Mouse (Mus musculus): ENCODE results near the gene Nav2. TPM values are rescaled to one million over a fixed set of nuclear protein-coding genes. Genes with fewer than 3 reads are reported as not detected.

Nav2 gene
- total and polyA plus RNA-seq, 3 experiments = under 0.01 TPM; not detected in 2

DNA sequence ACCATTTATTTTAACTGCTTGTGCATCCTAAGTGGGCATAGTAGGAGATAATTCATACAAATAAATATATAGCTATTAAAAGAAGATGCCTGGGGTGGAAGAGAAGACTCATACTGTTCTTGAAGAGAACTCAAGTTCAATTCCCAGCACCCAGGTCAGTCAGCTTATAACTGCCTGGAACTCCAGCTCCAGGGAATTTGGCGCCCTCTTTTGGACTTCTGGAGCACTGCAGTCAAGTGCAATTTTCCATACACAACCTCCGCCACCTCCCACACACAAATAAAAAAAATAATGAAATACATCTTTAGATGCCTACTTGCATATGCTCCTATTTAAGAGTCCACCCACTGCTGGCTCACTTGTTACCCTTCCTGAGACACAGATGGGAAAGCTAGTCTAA is 416.1 kb downstream of the Nav2 start:
- TF ChIP-seq SMC3 (IDR thresholded peaks at IDR 0.05; ENCODE audit: low read depth, low read length) (no peak), CTCF (conservative IDR thresholded peaks at IDR 0.05 in 1 of 2, IDR thresholded peaks at IDR 0.05 in 1 of 2; ENCODE audit: low read depth in 2 of 2, low read length in 2 of 2) (peak; percentile 24 to 27; a peak in 1 of 4 replicates)
- H3K36me3 ChIP-seq (replicated peaks in 1 of 2; ENCODE audit: control insufficient read depth in 1 of 2, insufficient read depth in 1 of 2, low read length in 1 of 2) = no peaks in the 10 kb centered on the region
- no peak overlapping the region for H3K4me2 ChIP-seq (ENCODE audit: insufficient read depth, low read depth, poor library complexity, severe bottlenecking)
- no peak overlapping the region for H3K9ac ChIP-seq (ENCODE audit: insufficient read depth, low read depth)
- H3K27me3 ChIP-seq (replicated peaks) = peaks cover 55% of the 10 kb centered on the region
- in situ Hi-C loops (cut with MboI; ENCODE audit: low pct_ligation_motif_present, low pct_unique_long_range_greater_than_20kb, low sequenced_read_pairs) = no loop called here
- no peaks in the 10 kb centered on the region for H3K79me2 ChIP-seq (replicated peaks; ENCODE audit: control insufficient read depth, extremely low read depth, insufficient read depth, poor library complexity, severe bottlenecking)
- no peak overlapping the region for H3K27ac ChIP-seq (ENCODE audit: insufficient read depth, low read depth)
- no peaks in the 10 kb centered on the region for H3K4me1 ChIP-seq (ENCODE audit: control insufficient read depth in 1 of 2, insufficient read depth in 2 of 2)
- no peak overlapping the region for H3K4me3 ChIP-seq (replicated peaks in 1 of 3; ENCODE audit: low read depth in 2 of 3, low read length in 2 of 3, poor library complexity in 1 of 3)
- dilution Hi-C loops (cut with MboI; ENCODE audit: extremely low pct_ligation_motif_present, extremely low pct_unique_long_range_greater_than_20kb, low sequenced_read_pairs) = no loop called here
- DNase-seq (ENCODE audit: extremely low read depth) = no peak
- H3K9me3 ChIP-seq (replicated peaks; ENCODE audit: low read length) = no peaks in the 10 kb centered on the region

DNA sequence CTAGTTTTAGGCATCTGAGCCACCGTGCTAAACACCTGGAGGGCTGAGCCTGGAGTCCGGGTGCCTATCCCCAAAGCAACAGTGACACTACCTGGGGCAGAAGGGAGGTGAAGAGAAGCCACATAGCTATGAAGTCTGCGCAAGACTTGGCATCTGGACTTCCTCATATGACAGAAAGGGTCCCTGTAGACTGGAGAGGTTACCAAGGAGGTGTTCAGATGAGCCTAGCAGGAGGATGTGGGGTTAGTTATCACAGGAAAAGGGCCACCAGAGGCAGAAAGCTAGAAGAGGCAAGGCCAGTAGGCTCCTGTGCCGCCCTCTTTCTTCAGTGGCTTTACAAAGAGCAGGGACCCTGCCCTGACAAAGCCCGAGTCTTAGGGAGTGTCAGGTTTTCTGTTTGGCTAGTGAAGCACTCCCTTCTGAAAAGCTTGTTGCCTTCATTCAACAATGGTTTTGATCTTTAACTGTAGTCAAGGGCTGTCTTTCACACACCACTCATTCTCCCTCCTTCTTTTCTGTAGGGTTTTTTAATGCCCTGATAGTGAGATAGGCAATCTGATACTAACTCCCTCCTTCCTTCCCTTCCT is 417.7 kb downstream of the Nav2 start:
- Histone ChIP-seq H3K27me3 (replicated peaks) (peaks cover 65% of the 10 kb centered on the region), H3K9ac (ENCODE audit: insufficient read depth, low read depth) (no peak overlapping the region), H3K27ac (ENCODE audit: insufficient read depth, low read depth) (no peak overlapping the region), H3K4me1 (ENCODE audit: control insufficient read depth in 1 of 2, insufficient read depth in 2 of 2) (no peaks in the 10 kb centered on the region), H3K9me3 (replicated peaks; ENCODE audit: low read length) (no peaks in the 10 kb centered on the region), H3K4me3 (replicated peaks in 1 of 3; ENCODE audit: low read depth in 2 of 3, low read length in 2 of 3, poor library complexity in 1 of 3) (no peak overlapping the region), H3K36me3 (replicated peaks in 1 of 2; ENCODE audit: control insufficient read depth in 1 of 2, insufficient read depth in 1 of 2, low read length in 1 of 2) (no peaks in the 10 kb centered on the region), H3K4me2 (ENCODE audit: insufficient read depth, low read depth, poor library complexity, severe bottlenecking) (no peak overlapping the region), H3K79me2 (replicated peaks; ENCODE audit: control insufficient read depth, extremely low read depth, insufficient read depth, poor library complexity, severe bottlenecking) (no peaks in the 10 kb centered on the region)
- in situ Hi-C loops (cut with MboI; ENCODE audit: low pct_ligation_motif_present, low pct_unique_long_range_greater_than_20kb, low sequenced_read_pairs) (no loop called here), dilution Hi-C loops (cut with MboI; ENCODE audit: extremely low pct_ligation_motif_present, extremely low pct_unique_long_range_greater_than_20kb, low sequenced_read_pairs) (no loop called here)
- DNase-seq (ENCODE audit: extremely low read depth) = no peak
- no peak for TF ChIP-seq SMC3 (IDR thresholded peaks at IDR 0.05; ENCODE audit: low read depth, low read length)
- TF ChIP-seq ZNF384 (IDR thresholded peaks at IDR 0.05; ENCODE audit: low read depth, low read length) = no peak
- no peak for TF ChIP-seq SIN3A (IDR thresholded peaks at IDR 0.05; ENCODE audit: low read length)
- TF ChIP-seq CTCF (conservative IDR thresholded peaks at IDR 0.05 in 1 of 2, IDR thresholded peaks at IDR 0.05 in 1 of 2; ENCODE audit: low read depth in 2 of 2, low read length in 2 of 2) = no peak

DNA sequence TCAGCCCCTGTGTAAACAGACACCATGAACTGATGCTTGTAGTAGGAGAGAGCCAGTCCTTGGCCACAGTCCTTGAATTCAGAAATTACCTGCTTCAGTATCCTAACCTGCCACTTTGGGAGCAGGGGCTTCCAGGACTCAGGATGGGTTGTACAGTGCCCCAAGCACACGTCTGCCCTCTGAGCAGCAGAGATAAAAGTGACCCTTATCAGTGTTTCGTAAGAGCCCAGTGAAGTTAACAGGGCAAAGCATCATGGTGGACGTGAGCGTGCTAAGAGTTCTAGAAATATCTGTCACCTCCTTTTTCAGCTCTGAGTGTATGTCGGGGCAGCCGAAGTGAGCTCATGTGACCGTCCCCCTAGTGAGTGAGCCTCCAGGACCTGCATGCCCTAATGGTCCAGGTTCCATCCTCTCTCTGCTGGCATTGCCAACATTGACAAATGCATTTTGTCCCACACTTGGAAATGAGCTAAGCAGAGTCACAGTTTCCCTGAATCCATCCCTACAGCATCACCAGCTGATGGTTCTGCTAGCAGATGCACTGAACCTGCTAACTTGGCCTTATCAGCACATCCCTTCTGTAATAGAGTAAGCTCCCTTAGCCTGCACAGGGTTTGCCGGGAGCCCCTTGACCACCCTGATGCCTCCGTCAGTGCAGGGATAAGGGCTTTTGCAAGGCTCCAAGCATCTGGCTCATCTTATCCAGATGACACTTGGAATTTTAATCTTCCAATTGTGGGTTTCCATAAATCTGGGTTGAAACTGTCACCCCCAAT is 418.6 kb downstream of the Nav2 start:
- Histone ChIP-seq H3K9me3 (replicated peaks; ENCODE audit: low read length) (no peaks in the 10 kb centered on the region), H3K4me1 (ENCODE audit: control insufficient read depth in 1 of 2, insufficient read depth in 2 of 2) (no peaks in the 10 kb centered on the region), H3K9ac (ENCODE audit: insufficient read depth, low read depth) (no peak overlapping the region), H3K79me2 (replicated peaks; ENCODE audit: control insufficient read depth, extremely low read depth, insufficient read depth, poor library complexity, severe bottlenecking) (no peaks in the 10 kb centered on the region), H3K27ac (ENCODE audit: insufficient read depth, low read depth) (no peak overlapping the region), H3K4me3 (replicated peaks in 1 of 3; ENCODE audit: low read depth in 2 of 3, low read length in 2 of 3, poor library complexity in 1 of 3) (no peak overlapping the region), H3K27me3 (replicated peaks) (peaks cover 69% of the 10 kb centered on the region), H3K36me3 (replicated peaks in 1 of 2; ENCODE audit: control insufficient read depth in 1 of 2, insufficient read depth in 1 of 2, low read length in 1 of 2) (no peaks in the 10 kb centered on the region), H3K4me2 (ENCODE audit: insufficient read depth, low read depth, poor library complexity, severe bottlenecking) (no peak overlapping the region)
- TF ChIP-seq ETS1 (conservative IDR thresholded peaks at IDR 0.05; ENCODE audit: low read depth, low read length) (no peak), NELFE (IDR thresholded peaks at IDR 0.05; ENCODE audit: low read depth, low read length) (no peak), CHD1 (IDR thresholded peaks at IDR 0.05; ENCODE audit: low read depth, low read length) (no peak), MAZ (IDR thresholded peaks at IDR 0.05; ENCODE audit: low read depth, low read length) (no peak), ELF1 (IDR thresholded peaks at IDR 0.05; ENCODE audit: low read depth, low read length) (no peak), JUN (IDR thresholded peaks at IDR 0.05; ENCODE audit: insufficient read depth, low read depth, low read length) (no peak), ZC3H11A (IDR thresholded peaks at IDR 0.05; ENCODE audit: low read depth, low read length) (no peak), SMC3 (IDR thresholded peaks at IDR 0.05; ENCODE audit: low read depth, low read length) (no peak), EP300 (IDR thresholded peaks at IDR 0.05; ENCODE audit: low read length) (no peak), SIN3A (IDR thresholded peaks at IDR 0.05; ENCODE audit: low read length) (no peak), USF1 (IDR thresholded peaks at IDR 0.05; ENCODE audit: low read depth, low read length) (no peak), MXI1 (IDR thresholded peaks at IDR 0.05; ENCODE audit: low read depth, low read length) (no peak)
- no peak for DNase-seq (ENCODE audit: extremely low read depth)
- dilution Hi-C loops (cut with MboI; ENCODE audit: extremely low pct_ligation_motif_present, extremely low pct_unique_long_range_greater_than_20kb, low sequenced_read_pairs) (no loop called here), in situ Hi-C loops (cut with MboI; ENCODE audit: low pct_ligation_motif_present, low pct_unique_long_range_greater_than_20kb, low sequenced_read_pairs) (no loop called here)
